Mouse (Mus musculus) skeletal muscle tissue, adult 2 months (tissue): Measurements from ENCODE around the gene Ngf.

Experiments used
- DNase-seq: peaks from one replicate; pipeline ENCODE4 v3.0.0-alpha.2; 2012; ENCODE audit warnings: low read depth, low spot score

Ngf gene

GRCm38 (mm10) chr3:102507666-102508260 lies 38.0 kb downstream of the Ngf start:
- DNase-seq: no peak

DNA sequence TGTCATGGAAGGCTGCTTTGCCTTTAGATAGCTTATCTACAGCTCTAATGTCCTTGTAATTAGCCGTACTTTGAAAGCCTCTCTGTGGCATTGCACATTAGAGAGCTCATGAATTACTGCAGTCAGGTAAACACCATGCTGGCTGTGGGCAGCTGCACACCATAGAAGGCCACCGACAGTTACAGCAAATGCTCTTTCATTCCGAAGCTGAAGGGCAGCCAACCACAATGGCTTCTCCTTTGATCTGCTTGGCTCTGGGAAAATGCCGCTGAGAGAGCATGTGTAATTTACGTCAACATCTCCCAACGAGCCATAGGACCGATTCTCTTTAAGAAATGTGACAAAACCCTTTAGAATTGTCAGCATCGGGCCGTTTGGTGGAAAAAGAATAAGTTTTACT lies 38.7 kb downstream of the Ngf start:
- no peak for DNase-seq

GRCm38 (mm10) chr3:102509601-102510000 lies 39.9 kb downstream of the Ngf start:
- DNase-seq: no peak

GRCm38 (mm10) chr3:102516937-102517336 lies 47.2 kb downstream of the Ngf start:
- no peak for DNase-seq

DNA sequence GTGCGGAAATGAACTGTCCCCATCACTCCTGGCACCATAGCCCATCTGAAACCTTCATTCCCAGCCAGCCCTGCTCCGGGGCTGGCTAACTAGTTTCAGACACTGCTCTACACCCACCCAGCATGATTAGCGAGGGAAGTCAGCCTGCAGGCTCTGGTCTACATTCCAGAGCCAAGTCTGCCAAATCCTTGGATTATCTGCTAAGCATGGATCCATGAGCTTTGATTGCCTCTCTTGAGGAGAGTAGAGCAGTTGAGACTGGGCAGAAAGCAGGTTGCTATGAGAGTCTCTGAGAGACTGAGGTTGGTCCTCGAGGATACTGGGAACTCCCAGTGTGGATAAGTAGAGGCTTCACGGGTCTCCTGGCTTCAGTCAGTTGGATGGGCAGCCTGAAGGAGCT lies 51.3 kb downstream of the Ngf start:
- DNase-seq: no peak

GRCm38 (mm10) chr3:102523711-102524110 lies 54.0 kb downstream of the Ngf start:
- no peak for DNase-seq

DNA sequence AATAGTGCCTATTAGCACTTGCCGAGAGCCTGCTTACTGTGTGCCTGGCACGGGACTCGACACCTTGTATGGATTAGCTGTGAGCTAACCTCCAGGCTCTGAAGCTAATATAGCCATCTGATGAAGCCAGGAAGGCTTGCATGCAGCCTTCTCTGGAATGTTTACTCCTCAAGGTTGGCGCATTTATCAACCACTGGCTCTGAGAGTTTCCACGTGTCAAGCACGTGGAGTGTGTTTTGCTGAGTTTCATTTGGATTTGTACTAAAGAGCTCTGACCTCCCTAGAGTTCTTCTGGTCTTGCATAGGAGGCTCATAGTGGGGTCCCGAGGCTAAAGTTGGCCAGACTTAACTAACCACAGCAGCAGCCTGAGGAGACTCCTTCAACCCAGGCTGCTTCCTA lies 55.2 kb downstream of the Ngf start:
- no peak for DNase-seq

- DNase-seq: peak; percentile 68
Measured at GRCm38 (mm10) chr3:102525856-102526255, 56.1 kb downstream of the Ngf start.

GRCm38 (mm10) chr3:102526481-102526880 lies 56.8 kb downstream of the Ngf start:
- peak; percentile 80 for DNase-seq

GRCm38 (mm10) chr3:102534744-102535143 lies 65.0 kb downstream of the Ngf start:
- no peak for DNase-seq

DNA sequence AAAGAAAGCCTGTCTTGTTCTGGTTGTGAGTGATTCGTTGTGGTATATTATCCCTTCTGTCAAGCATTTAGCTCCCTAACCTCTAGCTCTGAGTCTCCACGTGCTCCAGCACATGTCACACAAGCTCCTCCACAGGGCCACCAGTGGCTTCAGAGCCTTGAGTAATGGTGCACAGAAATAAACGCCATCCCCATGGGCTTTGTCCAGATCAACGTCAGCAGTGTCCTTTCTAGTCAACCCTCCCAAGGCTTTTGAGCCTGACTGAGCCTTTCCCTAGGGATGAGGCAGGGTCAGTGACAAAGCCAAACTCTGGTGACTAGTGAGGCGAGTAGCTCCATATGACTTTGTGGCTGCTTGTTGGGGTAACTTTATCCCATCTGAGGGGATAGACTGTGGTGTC lies 73.9 kb downstream of the Ngf start:
- peak; percentile 39 for DNase-seq

DNA sequence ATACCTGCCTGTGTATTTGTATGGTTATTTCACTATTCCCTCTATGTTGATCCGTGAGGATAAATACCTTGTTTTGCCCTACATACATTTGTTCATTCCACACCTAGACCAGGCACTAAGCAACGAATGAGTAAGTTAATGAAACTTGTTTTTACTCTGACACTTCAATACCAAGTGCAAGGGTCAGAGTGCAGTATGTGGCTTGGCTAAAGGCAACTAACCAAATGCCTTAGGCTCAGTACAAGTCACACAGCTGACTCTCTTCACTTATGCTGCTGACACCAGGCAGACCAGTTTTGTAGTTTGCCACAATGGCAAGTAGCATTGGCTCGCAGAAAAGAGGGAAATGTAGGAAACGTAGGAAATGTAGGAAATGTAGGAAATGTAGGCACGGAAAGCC lies 77.8 kb downstream of the Ngf start:
- DNase-seq: no peak

GRCm38 (mm10) chr3:102553935-102554670 lies 84.4 kb downstream of the Ngf start:
- DNase-seq: no peak

DNA sequence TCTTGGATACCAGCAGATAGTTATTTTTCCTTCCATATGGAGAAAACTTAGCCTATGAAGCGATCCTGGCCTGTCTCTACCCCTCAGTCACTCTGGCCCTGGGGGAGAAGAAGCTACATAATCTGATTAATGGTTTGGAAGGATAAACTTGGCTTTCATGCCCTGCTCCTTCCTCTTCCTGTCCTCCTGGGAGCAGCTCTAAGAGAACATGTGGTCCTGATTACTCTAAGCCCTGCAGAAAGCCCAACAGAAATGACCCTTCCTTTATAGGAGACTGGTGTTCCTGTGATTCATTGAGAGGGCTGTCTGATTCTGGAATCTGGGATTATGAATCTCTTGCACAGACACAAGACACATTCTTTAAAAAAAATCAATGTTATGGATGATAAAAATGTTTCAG lies 86.4 kb downstream of the Ngf start:
- DNase-seq: peak; percentile 67

DNA sequence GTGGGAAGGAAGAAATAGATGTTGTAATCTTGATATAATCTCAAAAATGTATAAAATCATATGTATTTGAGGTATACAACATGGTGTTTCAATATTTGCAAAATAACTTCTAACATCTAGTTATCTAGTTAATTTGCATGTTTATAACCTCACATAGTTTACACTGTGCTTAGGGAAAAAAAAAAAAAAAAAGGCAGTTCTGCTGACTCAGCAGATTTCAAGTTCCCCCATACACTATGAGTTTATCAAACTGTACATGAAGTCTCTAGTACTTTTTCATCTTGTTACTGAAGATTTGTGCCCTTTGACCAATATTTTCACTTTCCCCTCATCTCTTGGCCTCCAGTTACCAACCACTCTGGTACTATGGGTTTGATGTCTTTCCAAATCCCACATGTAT lies 86.9 kb downstream of the Ngf start:
- DNase-seq: no peak
